Mouse (Mus musculus) 3T3-L1 (cell line): Measurements from ENCODE around the gene Fam213b.

Source experiments
- DNase-seq: peaks from one replicate; pipeline ENCODE4 v3.0.0-alpha.2; 2015; ENCODE audit warnings: low read depth, low spot score

Fam213b gene

GRCm38 (mm10) chr4:154898506-154899446 is at the start of gene Fam213b:
Fam213b (minus strand) TSS chr4:154899135.
- DNase-seq, result peak; percentile 69

GRCm38 (mm10) chr4:154948066-154948939 is 49.4 kb upstream of the Fam213b start:
- DNase-seq, result no peak

GRCm38 (mm10) chr4:154946319-154946718 is 47.4 kb upstream of the Fam213b start:
- no peak for DNase-seq

- peak; percentile 95 for DNase-seq
Measured at GRCm38 (mm10) chr4:154944121-154944590, 45.2 kb upstream of the Fam213b start.

GRCm38 (mm10) chr4:154943323-154944039 is 44.5 kb upstream of the Fam213b start:
- DNase-seq, result no peak

- DNase-seq, result no peak
Measured at GRCm38 (mm10) chr4:154942632-154943322, 43.8 kb upstream of the Fam213b start.

GRCm38 (mm10) chr4:154941831-154942230 is 42.9 kb upstream of the Fam213b start:
- DNase-seq, result no peak

GRCm38 (mm10) chr4:154940156-154940555 is 41.2 kb upstream of the Fam213b start:
- no peak for DNase-seq

- DNase-seq, result no peak
Measured at GRCm38 (mm10) chr4:154937746-154938145, 38.8 kb upstream of the Fam213b start.

- DNase-seq, result no peak
Measured at GRCm38 (mm10) chr4:154936542-154937255, 37.8 kb upstream of the Fam213b start.

GRCm38 (mm10) chr4:154935788-154936187 is 36.9 kb upstream of the Fam213b start:
- no peak for DNase-seq

- DNase-seq, result no peak
Measured at GRCm38 (mm10) chr4:154934800-154935199, 35.9 kb upstream of the Fam213b start.

- DNase-seq, result no peak
Measured at GRCm38 (mm10) chr4:154933306-154933907, 34.5 kb upstream of the Fam213b start.

- DNase-seq, result no peak
Measured at GRCm38 (mm10) chr4:154929088-154929660, 30.2 kb upstream of the Fam213b start.

GRCm38 (mm10) chr4:154928395-154929087 is 29.6 kb upstream of the Fam213b start, which contains the start of gene Tnfrsf14:
Tnfrsf14 (minus strand) TSS chr4:154928563.
- no peak for DNase-seq

- DNase-seq, result peak; percentile 56
Measured at GRCm38 (mm10) chr4:154927899-154928337, 29.0 kb upstream of the Fam213b start.

GRCm38 (mm10) chr4:154926969-154927898 is 28.3 kb upstream of the Fam213b start:
- DNase-seq, result no peak
